Mouse (Mus musculus): ENCODE measurements around the gene Fam129b. TPM values are rescaled to one million over a fixed set of nuclear protein-coding genes. Genes with fewer than 3 reads are reported as not detected.

The Fam129b gene
- total and polyA plus RNA-seq, 3 experiments, result 0.26 to 0.55 (median 0.50) TPM

DNA sequence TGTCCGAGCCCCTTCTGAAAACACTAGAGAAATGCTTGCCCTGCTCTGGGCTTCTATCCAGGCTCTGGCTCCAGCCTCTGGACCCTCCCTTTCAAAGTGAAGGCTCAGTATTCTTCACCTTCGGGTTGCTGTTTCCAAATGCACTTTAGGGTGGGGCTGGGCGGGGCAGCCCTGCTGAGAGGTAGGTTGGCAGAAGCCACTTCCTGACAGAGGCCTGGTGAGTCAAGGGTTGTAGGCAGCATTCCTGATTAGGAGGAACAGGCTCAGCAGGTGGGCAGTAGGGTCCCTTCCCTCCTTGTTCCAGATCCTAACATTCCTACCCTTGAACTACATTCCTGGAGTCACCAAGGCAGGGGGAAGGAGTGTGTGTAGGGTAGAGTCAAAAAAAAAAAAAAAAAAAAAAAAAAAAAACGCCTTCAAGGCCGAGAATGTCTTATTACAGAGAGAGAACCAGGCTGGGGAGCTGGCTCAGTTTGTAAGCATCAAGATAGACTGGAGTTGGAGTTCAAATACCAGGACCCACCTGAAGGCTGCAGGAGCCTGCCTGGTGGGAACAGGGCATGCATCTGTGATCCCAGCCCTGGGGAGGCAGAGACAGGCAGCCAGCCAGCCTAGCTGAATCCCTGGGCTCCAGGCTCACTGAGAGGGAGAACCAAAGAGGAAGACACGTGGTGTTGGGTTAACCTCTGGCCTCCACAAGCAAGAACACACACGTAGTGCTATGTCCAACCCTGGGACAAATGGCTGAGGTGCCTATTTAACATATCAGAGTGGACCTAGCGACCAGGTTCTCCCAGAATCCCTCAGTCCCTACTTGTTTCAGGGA lies 5.4 kb upstream of the Fam129b start:
- no peak for DNase-seq (ENCODE audit: extremely low read depth)
- TF ChIP-seq ZNF384 (IDR thresholded peaks at IDR 0.05; ENCODE audit: low read depth, low read length) (peak; percentile 71), MYC (IDR thresholded peaks at IDR 0.05; ENCODE audit: low read depth, low read length) (no peak), POLR2A (IDR thresholded peaks at IDR 0.05; ENCODE audit: low read depth, low read length) (no peak)
- Histone ChIP-seq H3K9ac (ENCODE audit: insufficient read depth, low read depth) (no peak overlapping the region), H3K27ac (ENCODE audit: insufficient read depth, low read depth) (no peak overlapping the region), H3K9me3 (replicated peaks; ENCODE audit: low read length) (no peaks in the 10 kb centered on the region), H3K36me3 (replicated peaks in 1 of 2; ENCODE audit: control insufficient read depth in 1 of 2, insufficient read depth in 1 of 2, low read length in 1 of 2) (peaks cover 0 to 3% of the 10 kb centered on the region in 2 experiments), H3K4me2 (ENCODE audit: insufficient read depth, low read depth, poor library complexity, severe bottlenecking) (no peak overlapping the region), H3K79me2 (replicated peaks; ENCODE audit: control insufficient read depth, extremely low read depth, insufficient read depth, poor library complexity, severe bottlenecking) (no peaks in the 10 kb centered on the region), H3K4me1 (ENCODE audit: control insufficient read depth in 1 of 2, insufficient read depth in 2 of 2) (peaks cover 6 to 20% of the 10 kb centered on the region in 2 experiments), H3K4me3 (replicated peaks in 1 of 3; ENCODE audit: low read depth in 2 of 3, low read length in 2 of 3, poor library complexity in 1 of 3) (no peak overlapping the region), H3K27me3 (replicated peaks) (no peaks in the 10 kb centered on the region)
- dilution Hi-C loops (cut with MboI; ENCODE audit: extremely low pct_ligation_motif_present, extremely low pct_unique_long_range_greater_than_20kb, low sequenced_read_pairs), result no loop called here
- in situ Hi-C loops (cut with MboI; ENCODE audit: low pct_ligation_motif_present, low pct_unique_long_range_greater_than_20kb, low sequenced_read_pairs), result no loop called here

DNA sequence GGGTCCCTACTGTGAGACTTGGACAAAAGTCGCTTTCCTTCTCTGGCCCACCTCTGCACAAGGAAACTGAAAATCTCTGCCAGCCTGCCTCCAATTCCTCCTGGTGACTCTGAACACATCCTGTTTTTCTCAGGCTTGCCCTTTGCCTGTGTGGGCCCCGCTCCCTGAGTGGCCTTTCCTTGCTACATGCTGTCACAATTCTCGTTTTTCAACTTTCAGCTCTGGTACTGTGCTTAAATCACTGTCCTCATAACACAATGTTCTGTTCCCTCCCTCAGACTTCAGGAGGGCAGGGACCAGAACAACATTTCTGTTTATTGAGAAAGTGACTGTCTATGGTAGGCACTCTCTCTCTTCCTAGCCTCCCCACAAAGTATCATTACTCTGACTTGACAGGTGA lies 1.8 kb upstream of the Fam129b start:
- H3K27ac ChIP-seq (ENCODE audit: insufficient read depth, low read depth), result no peak overlapping the region
- H3K36me3 ChIP-seq (replicated peaks in 1 of 2; ENCODE audit: control insufficient read depth in 1 of 2, insufficient read depth in 1 of 2, low read length in 1 of 2), result peaks cover 0 to 22% of the 10 kb centered on the region in 2 experiments
- H3K4me2 ChIP-seq (ENCODE audit: insufficient read depth, low read depth, poor library complexity, severe bottlenecking), result no peak overlapping the region
- no peak for TF ChIP-seq CHD1 (IDR thresholded peaks at IDR 0.05; ENCODE audit: low read depth, low read length)
- no peaks in the 10 kb centered on the region for H3K9me3 ChIP-seq (replicated peaks; ENCODE audit: low read length)
- dilution Hi-C loops (cut with MboI; ENCODE audit: extremely low pct_ligation_motif_present, extremely low pct_unique_long_range_greater_than_20kb, low sequenced_read_pairs) (no loop called here), in situ Hi-C loops (cut with MboI; ENCODE audit: low pct_ligation_motif_present, low pct_unique_long_range_greater_than_20kb, low sequenced_read_pairs) (no loop called here)
- no peak overlapping the region for H3K4me3 ChIP-seq (replicated peaks in 1 of 3; ENCODE audit: low read depth in 2 of 3, low read length in 2 of 3, poor library complexity in 1 of 3)
- peaks cover 3% of the 10 kb centered on the region for H3K27me3 ChIP-seq (replicated peaks)
- peaks cover 14 to 32% of the 10 kb centered on the region in 2 experiments for H3K4me1 ChIP-seq (ENCODE audit: control insufficient read depth in 1 of 2, insufficient read depth in 2 of 2)
- H3K9ac ChIP-seq (ENCODE audit: insufficient read depth, low read depth), result no peak overlapping the region
- H3K79me2 ChIP-seq (replicated peaks; ENCODE audit: control insufficient read depth, extremely low read depth, insufficient read depth, poor library complexity, severe bottlenecking), result no peaks in the 10 kb centered on the region
- DNase-seq (ENCODE audit: extremely low read depth), result no peak

DNA sequence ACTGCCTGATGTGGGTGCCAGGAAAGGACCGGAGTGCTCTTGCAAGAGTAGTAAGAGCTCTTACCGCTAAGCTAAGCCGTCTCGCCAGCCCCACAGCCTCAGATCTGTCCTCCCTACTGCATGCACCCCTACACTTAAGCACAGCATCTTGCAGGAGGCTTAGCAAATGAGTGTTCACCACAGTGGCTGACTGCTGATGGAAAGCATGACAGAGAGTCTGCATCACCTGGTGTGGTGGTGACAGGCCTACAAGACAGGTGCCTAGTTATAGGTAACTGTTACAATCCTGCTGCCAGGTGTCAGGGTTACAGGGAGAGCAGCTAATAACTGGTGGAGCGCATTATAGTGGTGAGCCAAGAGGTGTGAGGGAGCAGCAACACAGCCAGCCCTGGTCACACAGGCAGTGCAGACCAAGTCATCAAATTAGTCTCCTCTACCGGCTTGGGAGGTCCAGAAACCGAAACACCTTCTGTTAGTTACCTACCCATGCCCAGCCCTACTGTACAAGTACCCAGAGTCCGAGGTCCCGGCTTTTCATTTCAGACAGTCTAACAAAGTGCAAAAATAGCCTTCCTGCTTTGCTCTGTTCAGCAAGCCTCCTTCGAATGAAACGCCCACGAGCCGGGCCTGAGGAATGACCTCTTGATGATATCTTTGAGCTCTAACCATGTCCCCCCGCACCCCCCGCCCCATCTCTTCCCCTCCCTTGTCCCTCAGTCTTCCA lies 801 bp upstream of the Fam129b start:
- Histone ChIP-seq H3K9ac (ENCODE audit: insufficient read depth, low read depth) (0 out of 2 replicates have a peak overlapping the region, but pooled peaks have one; percentile 7), H3K27ac (ENCODE audit: insufficient read depth, low read depth) (no peak overlapping the region), H3K4me3 (replicated peaks in 1 of 3; ENCODE audit: low read depth in 2 of 3, low read length in 2 of 3, poor library complexity in 1 of 3) (peak overlapping the region in 1 of 3 experiments; percentile 69), H3K27me3 (replicated peaks) (peaks cover 3% of the 10 kb centered on the region), H3K4me2 (ENCODE audit: insufficient read depth, low read depth, poor library complexity, severe bottlenecking) (peak overlapping the region; percentile 91), H3K36me3 (replicated peaks in 1 of 2; ENCODE audit: control insufficient read depth in 1 of 2, insufficient read depth in 1 of 2, low read length in 1 of 2) (peaks cover 0 to 22% of the 10 kb centered on the region in 2 experiments), H3K4me1 (ENCODE audit: control insufficient read depth in 1 of 2, insufficient read depth in 2 of 2) (peaks cover 14 to 31% of the 10 kb centered on the region in 2 experiments), H3K9me3 (replicated peaks; ENCODE audit: low read length) (no peaks in the 10 kb centered on the region), H3K79me2 (replicated peaks; ENCODE audit: control insufficient read depth, extremely low read depth, insufficient read depth, poor library complexity, severe bottlenecking) (no peaks in the 10 kb centered on the region)
- in situ Hi-C loops (cut with MboI; ENCODE audit: low pct_ligation_motif_present, low pct_unique_long_range_greater_than_20kb, low sequenced_read_pairs) (loop anchor here (5.0 kb wide), 1 partner anchor 37 kb away; no protein-coding TSS in a partner anchor), dilution Hi-C loops (cut with MboI; ENCODE audit: extremely low pct_ligation_motif_present, extremely low pct_unique_long_range_greater_than_20kb, low sequenced_read_pairs) (no loop called here)
- DNase-seq (ENCODE audit: extremely low read depth), result no peak
- TF ChIP-seq MAFK (IDR thresholded peaks at IDR 0.05; ENCODE audit: insufficient replicate concordance, low read length) (no peak), SIN3A (IDR thresholded peaks at IDR 0.05; ENCODE audit: low read length) (no peak), HCFC1 (IDR thresholded peaks at IDR 0.05; ENCODE audit: low read depth, low read length) (no peak), ZNF384 (IDR thresholded peaks at IDR 0.05; ENCODE audit: low read depth, low read length) (no peak), E2F4 (IDR thresholded peaks at IDR 0.05; ENCODE audit: insufficient replicate concordance, low read depth, low read length) (no peak), BHLHE40 (IDR thresholded peaks at IDR 0.05; ENCODE audit: low read depth, low read length) (no peak), MYC (IDR thresholded peaks at IDR 0.05; ENCODE audit: low read depth, low read length) (no peak), MAZ (IDR thresholded peaks at IDR 0.05; ENCODE audit: low read depth, low read length) (no peak), MXI1 (IDR thresholded peaks at IDR 0.05; ENCODE audit: low read depth, low read length) (no peak), PAX5 (IDR thresholded peaks at IDR 0.05; ENCODE audit: low read length) (no peak), CHD1 (IDR thresholded peaks at IDR 0.05; ENCODE audit: low read depth, low read length) (no peak), JUN (IDR thresholded peaks at IDR 0.05; ENCODE audit: insufficient read depth, low read depth, low read length) (no peak), UBTF (IDR thresholded peaks at IDR 0.05; ENCODE audit: low read depth, low read length) (no peak), MEF2A (IDR thresholded peaks at IDR 0.05; ENCODE audit: borderline replicate concordance, low read depth, low read length) (no peak)
